Mouse (Mus musculus) cerebellum, adult 18-20 months (tissue): ENCODE data around the gene Hint1.
"Not testable (repeated sequence)": the region's sequence is repeated elsewhere in the genome, so short reads cannot be mapped to it uniquely, and the experiment has no call there.

Experiments
- DNase-seq, 2 experiments: peaks; one replicate each; pipeline ENCODE4 v3.0.0; 2021

Hint1 gene

DNA sequence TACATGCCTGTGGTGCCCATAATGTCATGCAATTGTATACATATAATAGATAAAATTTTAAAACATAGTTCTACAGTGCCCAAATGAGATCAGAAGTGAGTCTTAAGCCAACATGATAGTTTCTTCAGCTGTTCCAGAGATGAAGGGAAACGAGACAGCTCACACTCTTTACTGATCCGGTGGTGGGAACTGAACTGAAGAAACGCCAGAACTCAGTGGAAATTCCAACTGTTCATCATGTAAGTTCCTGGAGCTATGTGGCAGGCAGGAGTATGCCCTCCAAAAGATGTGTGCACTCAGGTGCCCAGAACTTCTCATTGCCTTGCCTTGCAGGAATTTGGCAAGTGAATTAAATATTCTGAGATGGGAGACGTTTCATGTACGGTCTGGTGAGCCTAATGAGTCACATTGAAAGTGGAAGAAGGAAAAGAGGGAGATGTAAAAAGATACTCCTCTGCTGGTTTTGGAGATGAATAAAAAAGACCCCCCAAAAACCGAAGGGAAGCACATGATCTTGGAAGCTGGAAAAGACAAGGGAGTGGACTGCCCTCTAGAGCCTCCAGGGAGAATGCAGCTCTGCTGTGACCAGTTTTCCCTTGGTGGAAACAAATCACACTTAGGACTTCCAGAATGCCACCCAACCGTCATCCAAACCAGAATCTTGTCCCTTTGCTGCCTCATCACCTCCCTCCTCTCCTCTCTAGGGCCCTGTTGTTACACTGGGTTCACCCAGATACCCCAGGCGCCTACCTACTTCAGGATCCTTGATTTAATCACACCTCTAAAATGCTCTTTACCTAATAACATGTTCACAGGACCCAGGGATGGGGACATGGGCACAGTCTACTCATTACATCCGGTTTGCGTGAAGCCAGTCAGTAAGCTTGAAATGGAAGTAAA lies 3.3 kb upstream of the Hint1 start:
- peak; percentile 68 to 69 for DNase-seq

DNA sequence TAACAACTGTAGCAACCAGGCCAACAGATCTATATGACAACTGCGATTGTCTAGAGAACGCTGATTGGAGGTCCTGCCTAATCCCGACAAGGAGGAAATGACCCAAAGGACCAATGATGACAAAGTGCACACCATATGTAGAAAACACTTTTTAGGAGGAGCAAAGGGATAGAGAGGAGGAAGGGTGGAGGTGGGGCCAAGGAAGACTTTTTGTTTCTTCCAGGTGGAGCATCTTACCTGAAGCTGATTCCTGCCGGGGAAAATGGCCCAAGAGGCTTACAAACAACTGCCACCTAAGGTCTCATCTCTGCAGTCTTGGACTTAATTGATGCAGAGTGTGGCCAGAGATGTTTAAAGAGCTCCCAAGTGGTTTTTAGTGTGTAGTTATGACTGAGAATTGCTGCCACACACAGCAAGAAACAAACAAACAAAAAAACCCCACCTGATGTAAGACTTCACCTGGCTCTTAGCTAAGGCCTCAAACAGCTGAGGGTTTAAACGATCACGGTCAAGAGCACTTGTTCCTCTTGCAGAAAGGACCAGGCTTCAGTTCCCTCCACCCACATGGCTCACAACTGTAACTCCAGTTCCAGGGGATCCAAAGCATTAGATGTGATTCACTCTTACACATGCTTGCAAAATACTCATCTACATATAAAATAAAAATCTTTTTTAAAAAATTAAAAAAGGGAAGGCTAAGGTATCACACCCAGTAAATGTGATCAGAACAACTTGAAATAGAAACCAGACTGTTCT lies 675 bp upstream of the Hint1 start:
- DNase-seq: no peak

DNA sequence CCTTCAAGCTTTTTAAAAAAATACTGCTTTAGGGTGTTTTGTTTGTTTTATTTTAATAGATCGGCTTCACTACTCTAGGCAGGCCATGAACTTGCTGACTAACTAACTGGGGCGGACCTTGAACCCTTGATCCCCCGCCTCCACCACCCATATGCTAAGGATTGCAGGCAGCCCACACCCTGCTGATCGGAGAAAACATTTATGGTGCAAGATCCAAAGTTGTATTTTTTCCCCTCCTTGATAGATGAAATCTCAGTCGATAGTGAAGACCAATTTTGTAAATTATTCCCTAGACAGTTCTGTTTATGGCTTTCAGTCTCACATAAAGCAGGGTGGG lies 834 bp downstream of the Hint1 start:
- DNase-seq: peak in 1 of 2 experiments; percentile 40

DNA sequence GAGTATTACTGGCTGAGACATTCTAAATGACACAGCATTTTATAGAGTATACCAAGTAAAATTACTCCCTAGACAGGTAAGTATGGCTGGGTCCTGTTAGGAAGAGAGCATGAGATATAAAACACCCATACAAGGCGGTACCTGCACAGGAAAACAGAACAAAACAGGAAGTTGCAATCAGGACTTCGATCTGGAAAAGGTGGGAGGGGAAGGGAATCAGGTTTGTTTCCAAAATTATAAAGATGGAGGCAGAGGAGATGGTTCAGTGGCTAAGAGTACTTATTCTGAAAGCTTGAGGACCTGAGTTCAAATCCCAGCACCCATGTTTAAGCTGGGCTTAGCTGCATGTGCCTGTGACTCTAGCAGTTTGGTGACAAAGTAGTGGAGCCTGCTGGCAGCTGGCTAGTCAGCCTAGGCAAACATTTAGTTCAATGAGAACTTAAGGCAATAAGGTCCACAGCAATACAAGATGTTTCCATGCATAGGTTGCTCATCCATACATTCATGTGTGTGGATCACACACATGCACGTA lies 1.8 kb downstream of the Hint1 start:
- no peak for DNase-seq

DNA sequence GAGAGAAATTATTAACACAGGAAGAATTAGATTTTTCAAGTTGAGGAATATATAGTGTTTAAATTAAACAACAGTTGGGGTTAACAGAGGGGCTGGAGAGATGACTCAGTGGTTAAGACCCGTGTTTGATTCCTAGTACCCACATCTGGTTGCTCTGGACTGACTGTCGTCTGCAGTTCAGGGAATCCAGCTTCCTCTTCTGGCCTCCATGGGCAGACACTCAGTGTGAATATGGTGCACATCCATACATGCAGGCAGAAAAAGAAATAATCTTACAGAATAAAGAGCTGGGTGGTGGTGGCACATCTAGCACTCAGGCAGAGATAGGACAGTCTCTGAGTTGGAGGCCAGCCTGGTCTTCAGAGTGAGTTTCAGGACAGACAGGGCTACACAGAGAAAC lies 2.3 kb downstream of the Hint1 start:
- no peak for DNase-seq

DNA sequence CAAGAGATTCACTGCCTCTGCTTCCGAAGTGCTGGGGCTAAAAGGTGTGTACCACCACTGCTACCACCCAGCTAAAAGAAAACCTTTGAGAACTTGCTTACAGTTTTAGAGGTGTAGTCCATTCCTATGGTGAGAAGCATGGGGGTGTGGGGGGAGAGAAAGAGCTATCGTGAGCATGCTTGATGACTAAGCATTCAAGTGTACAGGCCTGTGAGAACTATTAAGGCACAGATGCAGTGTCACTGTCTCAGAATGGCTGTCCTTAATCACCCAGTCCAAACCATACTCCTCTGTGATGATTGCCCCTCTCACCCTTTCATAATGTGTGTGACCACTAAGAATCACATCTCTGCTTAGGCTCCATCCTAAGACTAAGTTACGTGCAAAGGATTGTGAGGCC lies 3.1 kb downstream of the Hint1 start:
- DNase-seq: no peak

DNA sequence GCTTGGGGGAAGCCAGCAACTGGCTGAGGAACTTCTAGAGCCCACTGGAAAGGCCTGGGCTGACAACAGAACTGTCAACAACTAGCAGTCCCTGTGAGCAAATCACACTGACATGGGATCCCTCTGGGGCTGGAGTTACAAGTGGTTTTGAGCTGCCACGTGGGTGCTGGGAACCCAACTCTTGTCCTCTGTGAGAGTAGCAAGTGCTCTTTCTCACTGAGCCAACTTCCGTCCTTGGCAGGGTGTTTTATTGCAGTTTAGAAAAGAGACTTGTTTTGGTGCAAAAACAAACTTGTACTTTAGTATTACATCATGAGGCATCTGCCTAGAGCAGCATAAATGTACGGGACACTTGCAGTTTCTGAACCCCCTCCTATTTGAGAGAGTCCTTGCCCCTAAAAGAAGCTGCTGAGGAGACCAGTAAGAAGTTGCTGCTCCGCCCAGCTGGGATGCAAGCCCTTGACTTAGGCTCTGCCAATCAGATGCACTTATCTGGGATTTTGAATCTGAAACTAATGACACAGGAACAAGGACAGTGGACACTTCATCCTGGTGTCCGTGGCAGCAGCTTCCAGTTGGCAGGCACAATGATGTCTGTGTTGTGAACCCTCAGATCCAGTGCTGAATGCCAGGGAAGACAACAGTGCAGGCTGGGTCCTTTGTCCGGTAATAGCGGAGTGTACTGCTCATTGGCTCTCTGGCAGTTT lies 5.8 kb downstream of the Hint1 start:
- peak in 1 of 2 experiments; percentile 23 for DNase-seq

DNA sequence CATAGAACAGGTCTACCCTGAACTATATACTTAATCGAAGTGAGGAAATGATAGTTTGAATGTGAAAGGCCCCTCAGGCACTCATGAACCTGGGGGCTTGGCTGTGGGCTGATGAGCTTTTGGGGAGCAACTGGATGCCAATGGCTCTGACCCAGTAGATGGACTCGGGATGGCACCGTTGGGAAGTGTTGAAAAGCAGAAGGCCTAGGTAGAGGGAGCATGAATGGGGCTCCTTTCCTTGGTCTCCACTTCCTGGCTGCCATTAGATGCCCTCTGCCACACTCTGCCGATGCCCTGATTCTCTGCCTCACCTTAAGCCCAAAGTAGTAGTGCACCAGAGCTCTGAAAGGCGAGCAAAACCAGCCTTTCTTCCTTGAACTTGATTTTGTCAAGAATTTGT lies 9.8 kb downstream of the Hint1 start:
- no peak for DNase-seq

DNA sequence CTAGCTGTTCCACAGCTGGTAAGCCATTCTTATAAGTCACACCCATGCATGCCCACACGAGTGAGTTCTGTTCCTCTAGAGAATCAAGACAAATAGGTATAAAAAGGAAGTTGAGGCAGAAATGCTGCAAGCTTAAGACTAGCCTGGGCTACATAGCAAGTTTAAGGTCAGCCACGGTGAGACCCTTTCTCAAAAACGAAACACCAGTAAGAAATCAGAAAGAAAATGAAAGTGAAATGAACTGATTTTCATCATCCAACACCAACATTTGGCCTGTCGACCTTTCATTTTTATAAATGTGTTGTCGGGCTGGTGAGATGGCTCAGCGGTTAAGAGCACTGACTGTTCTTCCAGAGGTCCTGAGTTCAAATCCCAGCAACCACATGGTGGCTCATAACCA lies 12.7 kb downstream of the Hint1 start:
- no peak for DNase-seq

DNA sequence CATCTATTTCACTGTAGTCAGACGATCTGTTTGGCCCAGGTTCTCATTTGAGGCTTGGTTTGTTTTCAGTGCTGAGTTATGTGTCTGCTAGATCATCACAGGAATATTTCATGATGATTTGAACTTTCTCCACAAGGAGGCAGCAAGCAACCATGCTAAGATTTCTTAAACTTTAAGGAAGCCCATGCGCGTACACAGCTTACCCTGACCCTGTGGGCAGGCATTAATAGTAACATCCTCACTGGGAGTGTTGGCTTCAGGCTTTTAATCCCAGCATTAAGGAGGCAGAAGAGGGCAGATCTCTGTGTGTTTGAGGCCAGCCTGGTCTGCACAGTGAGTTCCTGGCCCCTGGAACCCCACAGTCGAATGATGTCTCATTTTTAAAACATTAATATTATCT lies 13.3 kb downstream of the Hint1 start:
- DNase-seq: peak in 1 of 2 experiments; percentile 20

DNA sequence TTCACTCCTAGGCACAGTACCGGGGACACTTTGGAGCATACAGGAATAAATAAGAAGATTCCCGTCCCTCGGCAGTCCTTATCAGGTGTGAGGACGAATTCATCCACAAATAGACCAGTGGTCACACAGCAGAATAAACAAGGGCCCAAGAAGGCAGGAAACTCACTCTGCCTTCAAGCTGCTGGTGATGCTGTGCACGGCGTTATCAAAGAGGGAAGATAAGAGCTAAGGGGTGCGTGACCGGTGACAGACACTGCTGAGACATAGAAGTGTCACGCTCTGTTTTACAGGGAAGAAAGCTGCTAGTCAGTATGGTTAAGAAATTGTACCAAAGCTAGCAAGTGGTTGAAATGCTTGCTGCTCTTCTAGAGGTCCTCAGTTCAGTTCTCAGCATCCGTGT lies 13.7 kb downstream of the Hint1 start:
- no peak for DNase-seq

DNA sequence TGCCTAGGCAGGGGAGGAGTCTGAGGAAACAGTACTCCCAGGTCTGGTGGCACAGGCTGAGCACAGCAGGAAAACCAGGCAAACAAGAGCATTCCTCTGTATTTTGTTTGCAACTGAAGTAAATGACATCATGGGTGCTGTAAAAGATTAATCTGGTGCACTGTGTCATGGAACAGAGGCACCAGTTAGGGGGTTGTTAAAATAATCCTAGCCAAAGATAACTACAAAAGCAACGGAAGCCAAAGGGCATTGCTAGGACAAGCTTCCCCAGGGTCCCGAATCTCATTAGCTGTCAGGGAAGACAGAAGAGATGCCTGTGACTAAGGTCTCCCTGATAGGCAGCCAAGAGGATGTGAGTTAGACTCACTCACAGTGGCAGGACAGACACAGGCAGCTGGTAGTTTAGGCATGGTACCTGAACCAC lies 14.9 kb downstream of the Hint1 start:
- no peak for DNase-seq

DNA sequence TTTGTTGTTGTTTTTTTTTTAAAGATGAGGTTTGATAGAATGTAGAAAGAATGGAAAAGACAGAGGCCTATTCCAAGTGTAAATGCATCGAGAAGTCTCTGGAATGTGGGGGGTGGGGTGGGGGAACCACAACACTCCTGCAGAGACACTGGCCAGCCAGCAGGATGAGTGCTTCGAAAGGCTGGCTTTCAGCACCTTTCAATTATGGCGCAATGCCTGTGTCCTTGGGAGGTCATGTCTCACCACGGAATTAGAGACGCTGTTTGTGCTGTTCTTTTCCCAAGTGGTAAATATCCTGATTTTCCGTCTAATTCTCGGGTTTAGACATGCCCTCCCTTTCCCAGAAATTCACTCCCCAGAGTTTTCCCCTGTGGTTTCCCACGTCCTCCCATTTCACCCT lies 16.5 kb downstream of the Hint1 start:
- no peak for DNase-seq

DNA sequence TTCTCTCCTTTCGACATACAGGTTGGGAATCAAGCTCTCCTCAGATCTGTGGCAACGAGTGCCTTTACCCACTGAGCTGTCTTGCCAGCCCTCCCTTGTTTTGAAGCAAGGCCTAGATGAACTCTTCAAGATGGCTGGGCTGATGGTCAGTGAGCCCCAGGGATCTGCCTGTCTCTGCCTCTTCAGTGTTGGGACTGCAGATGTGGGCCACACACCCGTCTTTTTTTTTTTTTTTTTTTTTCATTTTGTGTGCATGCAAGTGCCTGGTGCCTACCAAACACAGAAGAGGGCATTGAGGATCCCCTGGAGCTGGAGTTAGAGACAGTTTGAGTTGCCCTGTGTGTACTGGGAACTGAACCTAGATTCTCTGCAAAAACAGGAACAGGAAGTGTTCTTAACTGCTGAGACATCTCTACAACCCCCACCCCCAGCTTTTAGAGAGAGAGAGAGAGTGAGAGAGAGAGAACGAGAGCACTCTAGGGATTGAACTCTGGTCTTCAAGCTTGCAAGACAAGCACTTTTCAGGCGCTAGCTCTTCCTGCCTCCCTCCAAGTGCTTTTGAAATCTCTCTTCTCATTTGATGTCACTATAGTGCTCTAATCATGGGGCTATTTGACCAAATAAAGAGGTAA lies 18.1 kb downstream of the Hint1 start:
- no peak for DNase-seq

DNA sequence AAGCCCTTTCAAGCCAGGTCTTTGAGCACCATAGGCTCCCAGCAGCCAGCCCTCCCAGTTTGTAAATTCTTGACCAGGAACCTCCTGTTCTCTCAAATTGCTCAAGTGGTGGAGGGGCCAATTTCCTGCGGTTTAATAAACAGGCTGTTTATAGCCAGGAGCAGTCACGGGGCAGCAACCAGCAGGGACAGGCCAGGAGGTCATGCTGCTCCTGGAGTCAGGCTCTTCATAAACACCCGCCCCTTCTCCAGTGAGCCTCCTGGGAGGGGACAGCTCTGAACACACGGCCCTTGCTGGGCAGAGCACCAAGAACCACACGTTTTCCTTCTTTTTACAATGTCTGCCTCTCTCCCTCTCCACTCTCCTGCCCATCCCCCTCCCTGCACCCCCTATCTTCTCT lies 18.8 kb downstream of the Hint1 start:
- no peak for DNase-seq

DNA sequence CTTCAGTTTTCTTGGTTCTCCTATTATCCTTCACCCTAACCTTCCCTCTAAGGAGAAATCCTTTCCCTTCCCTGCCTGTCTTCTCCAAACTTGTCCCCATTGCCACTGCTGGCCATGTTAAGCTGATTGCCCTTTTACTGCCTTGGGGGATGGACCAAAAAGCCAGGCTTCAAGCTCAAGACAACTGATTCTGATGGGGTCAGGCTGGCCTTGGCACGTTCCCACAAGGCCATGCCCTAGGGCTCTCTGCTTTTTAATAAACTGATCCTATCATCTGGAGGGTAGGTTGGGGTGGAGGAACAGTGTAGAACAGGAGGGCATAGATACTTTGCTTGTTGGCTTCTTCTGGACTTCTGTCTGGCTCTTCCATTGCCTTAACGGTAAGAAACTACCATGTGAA lies 19.2 kb downstream of the Hint1 start:
- DNase-seq: no peak

DNA sequence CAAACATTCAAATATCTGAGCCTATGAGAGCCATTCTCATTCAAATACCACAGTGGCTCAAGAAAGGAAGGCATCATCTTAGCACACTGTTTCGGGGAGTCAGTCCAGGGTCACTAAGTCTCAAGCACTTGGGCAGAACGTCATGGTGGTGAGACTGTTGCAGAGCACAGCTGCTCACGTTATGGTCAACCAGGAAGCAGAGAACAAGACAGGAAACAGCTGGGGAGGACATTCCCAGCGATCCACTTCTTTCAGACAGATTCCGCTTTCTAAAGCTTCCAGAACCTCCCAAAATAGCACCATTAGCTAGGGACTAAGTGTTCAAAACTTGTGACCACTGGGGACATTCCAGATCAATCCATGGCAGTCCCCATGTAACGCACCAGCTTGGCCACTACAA lies 21.7 kb downstream of the Hint1 start:
- DNase-seq: no peak

DNA sequence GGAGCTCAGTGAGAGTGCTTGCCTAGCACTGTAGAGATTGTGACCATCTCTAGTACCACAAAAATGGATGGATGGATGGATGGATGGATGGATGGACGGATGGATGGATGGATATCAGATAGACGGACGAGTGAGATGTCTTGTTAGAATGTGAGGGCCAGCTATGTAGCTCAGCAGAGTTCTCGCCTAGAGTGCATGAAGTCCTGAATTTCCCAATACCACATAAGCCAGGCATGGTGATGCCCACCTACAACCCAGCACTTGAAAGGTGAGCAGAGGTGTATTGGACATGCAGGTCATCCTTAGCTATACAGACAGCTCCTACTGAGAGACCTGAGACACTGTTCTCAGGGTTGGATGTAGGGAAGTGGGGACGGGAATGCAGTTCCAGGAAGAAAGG lies 25.2 kb downstream of the Hint1 start:
- no peak for DNase-seq

DNA sequence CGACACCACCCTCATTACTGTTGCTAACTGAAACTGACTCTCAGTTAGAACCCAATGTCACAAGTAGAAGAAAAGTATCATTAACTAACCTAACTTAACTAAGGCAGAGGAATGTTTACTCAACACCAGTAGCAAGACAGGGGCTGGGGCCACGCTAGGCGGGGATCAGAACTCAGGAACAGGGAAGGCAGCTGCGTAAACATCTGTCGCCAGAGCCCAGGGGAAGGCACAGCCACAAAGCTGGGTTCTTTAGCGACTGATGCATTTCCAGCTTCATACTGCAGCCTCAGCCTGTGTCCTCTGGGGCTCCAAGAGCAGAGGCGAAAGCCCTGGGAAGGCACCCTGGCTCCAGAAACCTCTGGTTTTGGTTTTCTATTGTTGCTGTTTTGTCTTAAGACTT lies 25.9 kb downstream of the Hint1 start:
- DNase-seq: no peak

DNA sequence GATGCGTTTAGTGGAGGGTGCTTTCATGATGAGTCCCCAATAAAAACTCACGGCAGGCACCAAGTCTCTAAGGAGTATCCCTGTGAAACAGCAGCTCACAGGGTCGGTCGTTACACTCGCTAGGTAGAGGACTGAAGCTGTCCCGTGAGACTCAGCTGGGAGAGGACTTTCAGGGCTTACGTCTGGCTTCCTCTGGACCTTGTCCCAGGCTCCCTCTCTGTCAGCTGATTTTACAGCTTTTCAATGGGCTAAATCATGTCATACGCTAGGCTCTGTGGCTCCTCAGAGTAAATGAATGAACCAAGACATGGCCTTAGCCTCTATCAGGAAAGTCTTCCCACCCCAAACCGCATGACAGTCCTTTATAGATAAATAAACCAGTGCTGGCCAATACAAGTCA lies 28.4 kb downstream of the Hint1 start:
- DNase-seq: no peak

DNA sequence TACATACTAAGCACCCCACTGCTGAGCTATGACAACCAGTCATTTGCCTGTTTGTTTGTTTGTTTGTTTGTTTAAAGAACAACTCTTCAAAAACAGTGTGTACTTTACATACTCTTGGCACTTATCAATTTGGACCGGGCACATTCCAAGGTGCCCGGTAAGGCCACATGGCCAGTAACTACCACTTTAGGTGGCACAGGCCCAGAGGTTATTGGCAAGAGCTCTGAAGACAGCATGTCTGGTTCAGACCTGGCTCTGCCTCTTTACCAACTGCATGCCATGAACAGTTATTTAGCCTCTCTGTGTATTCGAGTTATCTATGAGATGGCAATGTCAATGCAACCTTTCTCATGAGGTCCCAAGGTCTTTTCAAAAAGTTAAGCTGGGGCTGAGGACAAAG lies 30.5 kb downstream of the Hint1 start:
- DNase-seq: not testable (repeated sequence)

DNA sequence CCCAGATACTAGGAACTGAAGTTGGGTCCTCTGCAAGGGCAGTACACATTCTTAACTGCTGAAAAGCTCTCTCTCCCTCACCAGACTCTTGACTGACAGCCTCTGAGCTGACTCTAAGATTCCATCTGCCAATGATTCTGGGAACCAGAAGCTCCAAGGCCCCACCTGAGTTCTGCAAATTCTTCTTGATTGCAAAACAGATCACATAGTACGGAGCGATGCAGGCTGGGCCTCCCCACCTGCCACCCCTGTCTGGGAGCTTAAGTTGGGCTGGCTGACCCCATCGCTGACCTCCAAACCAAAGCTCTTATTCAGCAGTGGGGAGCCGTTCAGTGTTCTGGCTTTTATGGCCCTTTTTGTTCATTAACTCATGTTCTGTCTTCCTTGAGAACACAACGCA lies 31.3 kb downstream of the Hint1 start:
- no peak for DNase-seq

DNA sequence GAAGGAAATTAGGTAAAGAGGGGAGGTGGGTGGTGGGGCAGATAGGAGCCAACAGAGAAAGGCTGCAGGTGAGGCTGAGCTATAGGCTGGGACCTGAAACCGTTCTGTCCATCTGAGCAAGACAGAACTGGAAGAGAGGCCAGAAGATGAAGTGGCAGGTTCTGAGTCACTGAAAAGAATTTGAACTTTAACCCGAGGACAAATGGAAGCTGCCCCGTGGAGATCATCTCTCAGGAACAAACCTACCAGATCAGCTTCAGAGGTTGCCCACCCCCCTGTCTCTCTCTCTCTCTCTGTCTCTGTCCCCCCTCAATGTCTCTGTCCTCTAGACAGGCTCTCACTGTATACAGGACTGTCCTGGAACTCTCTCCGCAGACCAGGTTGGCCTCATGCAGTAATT lies 33.5 kb downstream of the Hint1 start:
- DNase-seq: no peak
